In the genomic region with DNA sequence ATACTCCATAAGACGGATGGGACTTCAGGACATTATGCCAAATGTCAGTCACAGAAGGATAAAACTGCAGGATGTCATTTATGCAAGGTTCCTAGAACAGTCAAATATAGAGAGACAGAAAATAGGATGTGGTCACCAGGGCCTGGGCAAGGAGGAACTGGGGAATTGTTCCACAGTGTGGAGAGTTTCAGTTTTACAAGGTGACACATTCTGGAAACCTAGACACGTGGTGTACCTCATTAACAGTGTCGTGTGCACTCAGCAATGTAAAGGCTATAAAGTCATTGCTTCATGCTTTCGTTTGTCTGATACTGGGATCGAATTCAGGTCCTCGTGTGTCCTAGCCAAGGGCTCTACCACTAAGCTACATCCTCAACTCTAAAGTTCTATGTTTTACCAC, we compare ENCODE assay signal across 13 mouse cellular contexts. TPM values are rescaled to one million over a fixed set of nuclear protein-coding genes. Genes with fewer than 3 reads are reported as not detected.
DNase-seq lines count a peak whose midpoint lies in the region; ATAC-seq and TF ChIP-seq lines count a peak whose summit lies in the region.
"Had no signal": no experiment of that assay in that cellular context is flagged by ENCODE, and none has a peak within 500 bp of the region (broad histone marks: within the 10 kb centered on the region; RNA-seq: fewer than 3 reads in every experiment).

No protein-coding gene starts in this region.

- H3K4me3 ChIP-seq in midbrain, embryonic 11.5 days (ENCODE audit: low read depth, low read length), result no peak overlapping the region
- no peak overlapping the region for H3K4me3 ChIP-seq in midbrain, embryonic 13.5 days (replicated peaks)
- H3K4me3 ChIP-seq in bone marrow macrophage, adult 2 months (ENCODE audit: insufficient read depth, low read length), result no peak overlapping the region
- H3K4me3 ChIP-seq in macrophage (ENCODE audit: inconsistent target), result no peak overlapping the region
- H3K4me3 ChIP-seq: intestine, embryonic 15.5 days; liver, embryonic 15.5 days; midbrain, embryonic 15.5 days had no signal

- ATAC-seq in midbrain, embryonic 11.5 days (ENCODE audit: low FRiP score), result no peak
- ATAC-seq in midbrain, embryonic 13.5 days, result no peak

- no peaks in the 10 kb centered on the region for H3K9me3 ChIP-seq in midbrain, embryonic 11.5 days (ENCODE audit: control insufficient read depth, low read length)
- H3K9me3 ChIP-seq in midbrain, embryonic 13.5 days, result no peaks in the 10 kb centered on the region
- H3K9me3 ChIP-seq: intestine, embryonic 15.5 days; liver, embryonic 15.5 days; midbrain, embryonic 15.5 days had no signal

- H3K27ac ChIP-seq in midbrain, embryonic 11.5 days (ENCODE audit: low read depth, low read length), result no peak overlapping the region
- no peak overlapping the region for H3K27ac ChIP-seq in midbrain, embryonic 13.5 days
- peak overlapping the region; percentile 79 for H3K27ac ChIP-seq in bone marrow macrophage, adult 2 months (ENCODE audit: insufficient read depth, low read depth, low read length)
- peak overlapping the region; percentile 86 for H3K27ac ChIP-seq in macrophage
- H3K27ac ChIP-seq: intestine, embryonic 15.5 days; liver, embryonic 15.5 days; midbrain, embryonic 15.5 days had no signal

- H3K36me3 ChIP-seq in midbrain, embryonic 11.5 days (ENCODE audit: control insufficient read depth, insufficient read depth, low read length), result no peaks in the 10 kb centered on the region
- H3K36me3 ChIP-seq in midbrain, embryonic 13.5 days, result no peaks in the 10 kb centered on the region
- no peaks in the 10 kb centered on the region for H3K36me3 ChIP-seq in macrophage (ENCODE audit: inconsistent target)
- H3K36me3 ChIP-seq: intestine, embryonic 15.5 days; liver, embryonic 15.5 days; midbrain, embryonic 15.5 days had no signal

- intact Hi-C loops in left cerebral cortex, postnatal 4 days (cut with DNase I), result no loop called here

- no peak for TF ChIP-seq POLR2A in bone marrow macrophage, adult 2 months (IDR thresholded peaks at IDR 0.05; ENCODE audit: borderline replicate concordance, low read depth, low read length)

- H3K4me1 ChIP-seq in midbrain, embryonic 11.5 days (ENCODE audit: control insufficient read depth, insufficient read depth, low read length), result peaks cover 9% of the 10 kb centered on the region
- H3K4me1 ChIP-seq in midbrain, embryonic 13.5 days (replicated peaks), result peaks cover 16% of the 10 kb centered on the region
- peaks cover 20% of the 10 kb centered on the region for H3K4me1 ChIP-seq in bone marrow macrophage, adult 2 months (ENCODE audit: control insufficient read depth, insufficient read depth, low read length)

- no peak for TF ChIP-seq CTCF in bone marrow macrophage, adult 2 months (IDR thresholded peaks at IDR 0.05; ENCODE audit: low read depth, low read length)

- DNase-seq in midbrain, embryonic 11.5 days (ENCODE audit: low spot score, missing footprints), result peak; percentile 80
- DNase-seq in left cerebral cortex, postnatal 4 days, result no peak
- DNase-seq in adrenal gland, adult 2 months, result no peak
- DNase-seq in thymus, adult 18-20 months, result no peak
- DNase-seq: cerebellum, adult 9-10 months; heart, postnatal 4 days; right cerebral cortex, postnatal 14 days had no signal

- WGBS in midbrain, embryonic 11.5 days, result 90% methylated on average over 6 of the region's 6 CpGs
- 86% methylated on average over 6 of the region's 6 CpGs for WGBS in midbrain, embryonic 13.5 days
- WGBS in macrophage (ENCODE audit: missing documents), result 7% methylated on average over 6 of the region's 6 CpGs

- no peaks in the 10 kb centered on the region for H3K79me2 ChIP-seq in macrophage (ENCODE audit: inconsistent target)

- no peak overlapping the region for H3K4me2 ChIP-seq in midbrain, embryonic 11.5 days
- H3K4me2 ChIP-seq in midbrain, embryonic 13.5 days (replicated peaks), result no peak overlapping the region
- H3K4me2 ChIP-seq: intestine, embryonic 15.5 days; liver, embryonic 15.5 days; midbrain, embryonic 15.5 days had no signal

- H3K27me3 ChIP-seq in midbrain, embryonic 11.5 days (ENCODE audit: control insufficient read depth, insufficient read depth, low read length), result no peaks in the 10 kb centered on the region
- H3K27me3 ChIP-seq in midbrain, embryonic 13.5 days, result no peaks in the 10 kb centered on the region
- H3K27me3 ChIP-seq: intestine, embryonic 15.5 days; liver, embryonic 15.5 days; midbrain, embryonic 15.5 days had no signal

- no peak overlapping the region for H3K9ac ChIP-seq in midbrain, embryonic 11.5 days (ENCODE audit: low read length)
- H3K9ac ChIP-seq in midbrain, embryonic 13.5 days (replicated peaks), result no peak overlapping the region
- H3K9ac ChIP-seq: intestine, embryonic 15.5 days; liver, embryonic 15.5 days; midbrain, embryonic 15.5 days had no signal

RNA-seq across cellular contexts. Expression of gene Mgme1, which starts 56.7 kb away (rescaled TPM):
- polyA plus RNA-seq in midbrain, embryonic 11.5 days (2014; fragmentation: Nextera tagmentation; extraction: Ambion mirVana), result 15.7 and 17.4 TPM in 2 replicates
- polyA plus RNA-seq in midbrain, embryonic 13.5 days (2015; fragmentation: Nextera tagmentation; extraction: Ambion mirVana), result 12.9 and 13.0 TPM in 2 replicates
- 12.2 and 13.2 TPM in 2 replicates for polyA plus RNA-seq in bone marrow macrophage, adult 2 months (2012; ENCODE audit: insufficient read depth, insufficient read length, missing spikeins)
- 10 to 100 TPM in 1 of 26 experiments, 1 to 10 TPM in 25; 1.1 to 10.1 (median 3.2) TPM for total RNA-seq in macrophage (2018; cell fraction: chromatin; rRNA removed)
- total RNA-seq in macrophage (2018; cell fraction: cytosol; rRNA removed), result 1 to 10 TPM; 2.1 to 9.7 (median 7.2) TPM
- 10 to 100 TPM in 3 of 26 experiments, 1 to 10 TPM in 23; 2.3 to 11.6 (median 5.4) TPM for total RNA-seq in macrophage (2018; cell fraction: nucleus; rRNA removed)
- 6.5 to 9.0 TPM (median 8.4 TPM) in 3 replicates for polyA plus RNA-seq in macrophage (2018)
- 1 to 10 TPM; 3.9 to 4.8 TPM for total RNA-seq in left cerebral cortex, postnatal 4 days (2021)
- total RNA-seq in adrenal gland, adult 2 months (2021), result 10 to 100 TPM; 22.3 to 22.7 TPM
- 4.4 and 4.6 TPM in 2 replicates for polyA plus RNA-seq in adrenal gland, adult 2 months (2012; rRNA removed)

RNA-seq across cellular contexts. Expression of gene Snx5, which starts 56.9 kb away (rescaled TPM):
- polyA plus RNA-seq in midbrain, embryonic 11.5 days (2014; fragmentation: Nextera tagmentation; extraction: Ambion mirVana), result 105 and 111 TPM in 2 replicates
- 64.7 and 66.5 TPM in 2 replicates for polyA plus RNA-seq in midbrain, embryonic 13.5 days (2015; fragmentation: Nextera tagmentation; extraction: Ambion mirVana)
- 867 and 1,049 TPM in 2 replicates for polyA plus RNA-seq in bone marrow macrophage, adult 2 months (2012; ENCODE audit: insufficient read depth, insufficient read length, missing spikeins)
- total RNA-seq in macrophage (2018; cell fraction: chromatin; rRNA removed), result 1,000 to 10,000 TPM in 9 of 26 experiments, 100 to 1,000 TPM in 17; 133 to 1,527 (median 536) TPM
- total RNA-seq in macrophage (2018; cell fraction: cytosol; rRNA removed), result 100 to 1,000 TPM; 263 to 703 (median 483) TPM
- total RNA-seq in macrophage (2018; cell fraction: nucleus; rRNA removed), result 100 to 1,000 TPM; 172 to 865 (median 371) TPM
- 614 to 688 TPM (median 618 TPM) in 3 replicates for polyA plus RNA-seq in macrophage (2018)
- total RNA-seq in left cerebral cortex, postnatal 4 days (2021), result 10 to 100 TPM; 60.5 to 65.0 TPM
- total RNA-seq in adrenal gland, adult 2 months (2021), result 100 to 1,000 TPM in 1 of 2 experiments, 10 to 100 TPM in 1; 87.4 to 105 TPM
- polyA plus RNA-seq in adrenal gland, adult 2 months (2012; rRNA removed), result 34.9 and 35.1 TPM in 2 replicates

Comparison
In these comparisons a context has a peak if more than half of its experiments do, and no peak if none do; other contexts are left out.
1. H3K27ac ChIP-seq: peak in bone marrow macrophage, adult 2 months (single experiment) and macrophage (single experiment); none in midbrain, embryonic 11.5 days (single experiment) and midbrain, embryonic 13.5 days (single experiment).